Mouse (Mus musculus): ENCODE results near the gene Rnf8. TPM values are rescaled to one million over a fixed set of nuclear protein-coding genes. Genes with fewer than 3 reads are reported as not detected.
A peak's percentile ranks its signal among the peaks of the same experiment; 100 is the strongest.
"Not testable (repeated sequence)": the region's sequence is repeated elsewhere in the genome, so short reads cannot be mapped to it uniquely, and the experiment has no call there.

The Rnf8 gene
- polyA plus RNA-seq, 1 experiment from 2014 or later, result 77.1 TPM

DNA sequence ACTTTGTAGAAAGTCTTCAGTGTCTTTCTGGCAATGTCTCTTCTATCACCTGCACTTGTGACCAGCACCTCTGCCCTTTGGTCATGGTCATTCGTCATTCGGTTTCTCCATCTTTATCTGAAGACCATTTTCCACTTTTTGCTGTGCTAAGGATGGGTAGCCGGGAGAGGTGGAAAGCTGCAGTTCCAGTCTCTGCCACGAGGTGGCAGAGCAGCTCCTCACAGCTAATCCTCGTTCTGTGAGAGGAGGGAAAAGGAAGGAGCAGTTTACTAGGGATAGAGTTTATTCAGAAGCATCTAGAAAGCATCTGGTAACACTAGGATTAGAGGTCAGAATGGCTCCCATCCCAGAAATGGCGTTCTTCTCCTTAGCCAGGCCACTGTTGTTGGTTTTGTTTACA is 11.3 kb upstream of the Rnf8 start:
- no peak; the same call in 1 of the 2 replicates for ATAC-seq (replicated peaks; ENCODE audit: low FRiP score)
- 28% methylated on average over 6 of the region's 6 CpGs for WGBS
- DNase-seq (ENCODE audit: low spot score), result peak; percentile 68
- H3K4me1 ChIP-seq (replicated peaks; ENCODE audit: control insufficient read depth, insufficient read depth, low read length), result no peaks in the 10 kb centered on the region
- no peak overlapping the region for H3K4me2 ChIP-seq
- H3K36me3 ChIP-seq (ENCODE audit: control insufficient read depth, insufficient read depth, low read length), result peaks cover 15% of the 10 kb centered on the region; the same call in 1 of the 2 replicates
- no peaks in the 10 kb centered on the region for H3K27me3 ChIP-seq (replicated peaks; ENCODE audit: control insufficient read depth, insufficient read depth, low read length)
- H3K9me3 ChIP-seq (ENCODE audit: control insufficient read depth, low read length), result no peaks in the 10 kb centered on the region
- no peak overlapping the region for H3K27ac ChIP-seq (ENCODE audit: low read depth, low read length)
- no peak overlapping the region for H3K4me3 ChIP-seq (ENCODE audit: low read depth, low read length)
- no peak overlapping the region for H3K9ac ChIP-seq (ENCODE audit: low read depth, low read length)

DNA sequence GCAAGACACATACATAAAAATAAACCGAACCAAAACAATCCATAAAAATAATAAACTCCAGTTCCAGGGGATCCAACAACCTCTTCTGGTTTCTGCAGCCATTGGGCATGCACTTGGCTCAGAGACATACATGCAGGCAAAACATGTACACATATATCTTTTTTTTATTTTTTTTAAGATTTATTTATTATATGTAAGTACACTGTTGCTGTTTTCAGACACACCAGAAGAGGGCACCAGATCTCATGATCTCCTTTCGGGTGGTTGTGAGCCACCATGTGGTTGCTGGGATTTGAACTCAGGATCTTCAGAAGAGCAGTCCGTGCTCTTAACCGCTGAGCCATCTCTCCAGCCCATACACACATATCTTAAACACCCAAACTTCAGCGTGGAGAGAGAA is 1.1 kb upstream of the Rnf8 start:
- ATAC-seq (replicated peaks; ENCODE audit: low FRiP score); H3K27ac ChIP-seq (ENCODE audit: low read depth, low read length); H3K4me2 ChIP-seq; H3K27me3 ChIP-seq (replicated peaks; ENCODE audit: control insufficient read depth, insufficient read depth, low read length); H3K36me3 ChIP-seq (ENCODE audit: control insufficient read depth, insufficient read depth, low read length); H3K9me3 ChIP-seq (ENCODE audit: control insufficient read depth, low read length); DNase-seq (ENCODE audit: low spot score); H3K9ac ChIP-seq (ENCODE audit: low read depth, low read length); H3K4me3 ChIP-seq (ENCODE audit: low read depth, low read length): not testable (repeated sequence)
- whole genome bisulfite sequencing, result 70% methylated on average over 5 of the region's 5 CpGs
- peaks cover 19% of the 10 kb centered on the region for H3K4me1 ChIP-seq (replicated peaks; ENCODE audit: control insufficient read depth, insufficient read depth, low read length)

DNA sequence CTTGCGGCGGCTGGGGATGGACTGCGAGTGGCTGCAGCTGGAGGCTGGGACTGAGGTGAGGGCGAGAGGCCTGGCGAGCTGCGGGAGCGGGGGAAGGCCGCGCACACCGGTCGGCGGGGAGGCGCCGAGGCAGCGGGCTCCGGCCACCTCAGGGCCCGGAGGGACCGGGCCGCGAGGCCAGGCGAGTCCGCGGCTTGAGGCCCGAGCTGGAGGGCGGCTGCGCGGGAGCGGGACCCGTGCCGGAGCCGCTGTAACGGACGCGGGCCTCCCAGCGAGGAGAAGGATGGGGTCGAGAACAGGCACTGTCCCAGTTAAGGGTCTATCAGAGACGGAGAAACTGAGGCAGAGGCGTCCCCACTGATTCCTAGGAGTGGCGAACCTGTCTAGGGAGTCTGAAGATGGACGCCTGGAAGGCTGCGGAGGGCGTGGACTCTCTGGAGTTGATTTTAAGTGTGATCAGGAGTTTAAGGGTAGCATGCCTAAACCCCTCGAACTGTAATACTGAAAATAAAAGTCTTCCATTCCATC is 498 bp downstream of the Rnf8 start:
- Histone ChIP-seq H3K36me3 (ENCODE audit: control insufficient read depth, insufficient read depth, low read length) (peaks cover 10% of the 10 kb centered on the region; the same call in 1 of the 2 replicates), H3K4me1 (replicated peaks; ENCODE audit: control insufficient read depth, insufficient read depth, low read length) (peaks cover 19% of the 10 kb centered on the region), H3K4me3 (ENCODE audit: low read depth, low read length) (peak overlapping the region; percentile 97), H3K27me3 (replicated peaks; ENCODE audit: control insufficient read depth, insufficient read depth, low read length) (no peaks in the 10 kb centered on the region), H3K9me3 (ENCODE audit: control insufficient read depth, low read length) (no peaks in the 10 kb centered on the region), H3K4me2 (peak overlapping the region; percentile 74), H3K9ac (ENCODE audit: low read depth, low read length) (peak overlapping the region; percentile 99), H3K27ac (ENCODE audit: low read depth, low read length) (peak overlapping the region; percentile 96)
- ATAC-seq (replicated peaks; ENCODE audit: low FRiP score) (peak; percentile 24; the same call in 1 of the 2 replicates), DNase-seq (ENCODE audit: low spot score) (peak; percentile 42)
- 1% methylated on average over 42 of the region's 43 CpGs for WGBS

DNA sequence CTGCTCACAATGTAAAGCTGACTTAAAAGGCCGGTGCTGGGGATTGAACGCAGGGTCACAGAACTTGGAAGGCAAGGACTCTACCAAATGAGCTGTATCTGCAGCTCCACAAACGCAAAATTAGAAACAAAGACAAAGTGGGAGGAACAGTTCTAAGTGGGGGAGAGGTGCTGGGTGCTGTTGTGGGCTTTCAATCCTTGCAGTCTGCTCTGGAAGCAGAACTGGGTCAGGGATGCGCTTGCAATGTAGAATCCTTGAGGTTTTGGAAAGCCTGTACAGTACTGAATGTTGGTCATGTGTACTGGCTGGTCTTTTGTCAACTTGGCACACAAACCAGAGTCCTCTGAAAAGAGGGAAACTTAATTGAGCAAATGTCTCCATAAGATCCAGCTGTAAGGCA is 1.0 kb downstream of the Rnf8 start:
- H3K9ac ChIP-seq (ENCODE audit: low read depth, low read length), result peak overlapping the region; percentile 99
- H3K36me3 ChIP-seq (ENCODE audit: control insufficient read depth, insufficient read depth, low read length), result peaks cover 11% of the 10 kb centered on the region; the same call in 1 of the 2 replicates
- no peaks in the 10 kb centered on the region for H3K9me3 ChIP-seq (ENCODE audit: control insufficient read depth, low read length)
- peak overlapping the region; percentile 74 for H3K4me2 ChIP-seq
- 7% methylated on average over 4 of the region's 4 CpGs for WGBS
- H3K4me3 ChIP-seq (ENCODE audit: low read depth, low read length), result peak overlapping the region; percentile 97
- no peaks in the 10 kb centered on the region for H3K27me3 ChIP-seq (replicated peaks; ENCODE audit: control insufficient read depth, insufficient read depth, low read length)
- H3K27ac ChIP-seq (ENCODE audit: low read depth, low read length), result no peak overlapping the region
- H3K4me1 ChIP-seq (replicated peaks; ENCODE audit: control insufficient read depth, insufficient read depth, low read length), result peaks cover 19% of the 10 kb centered on the region
- no peak for ATAC-seq (replicated peaks; ENCODE audit: low FRiP score)
- no peak for DNase-seq (ENCODE audit: low spot score)

DNA sequence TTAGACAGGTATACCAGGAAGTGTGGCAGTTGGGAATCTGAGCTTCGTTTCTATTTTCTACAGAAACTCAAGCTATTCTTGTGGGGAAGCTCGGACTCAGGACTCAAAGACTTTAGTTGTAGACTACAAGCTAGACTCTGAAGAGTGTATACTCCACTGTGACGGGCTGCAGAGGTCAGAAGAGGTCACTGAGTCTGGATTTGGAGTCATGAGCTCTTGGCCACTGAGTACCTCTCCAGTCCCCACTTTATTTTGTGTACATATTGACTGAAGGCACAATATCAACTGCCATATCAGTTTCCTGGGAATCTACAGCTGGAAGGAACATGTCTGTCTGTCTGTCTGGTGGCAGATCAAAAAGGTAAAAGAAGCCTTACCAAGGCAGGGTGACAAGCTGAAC is 4.6 kb downstream of the Rnf8 start:
- Histone ChIP-seq H3K27me3 (replicated peaks; ENCODE audit: control insufficient read depth, insufficient read depth, low read length) (no peaks in the 10 kb centered on the region), H3K27ac (ENCODE audit: low read depth, low read length) (no peak overlapping the region), H3K9me3 (ENCODE audit: control insufficient read depth, low read length) (no peaks in the 10 kb centered on the region), H3K36me3 (ENCODE audit: control insufficient read depth, insufficient read depth, low read length) (peaks cover 30% of the 10 kb centered on the region), H3K4me3 (ENCODE audit: low read depth, low read length) (no peak overlapping the region), H3K9ac (ENCODE audit: low read depth, low read length) (no peak overlapping the region), H3K4me1 (replicated peaks; ENCODE audit: control insufficient read depth, insufficient read depth, low read length) (peaks cover 16% of the 10 kb centered on the region), H3K4me2 (no peak overlapping the region)
- ATAC-seq (replicated peaks; ENCODE audit: low FRiP score) (no peak), DNase-seq (ENCODE audit: low spot score) (no peak)
- WGBS, result 78% methylated on average over 3 of the region's 3 CpGs

DNA sequence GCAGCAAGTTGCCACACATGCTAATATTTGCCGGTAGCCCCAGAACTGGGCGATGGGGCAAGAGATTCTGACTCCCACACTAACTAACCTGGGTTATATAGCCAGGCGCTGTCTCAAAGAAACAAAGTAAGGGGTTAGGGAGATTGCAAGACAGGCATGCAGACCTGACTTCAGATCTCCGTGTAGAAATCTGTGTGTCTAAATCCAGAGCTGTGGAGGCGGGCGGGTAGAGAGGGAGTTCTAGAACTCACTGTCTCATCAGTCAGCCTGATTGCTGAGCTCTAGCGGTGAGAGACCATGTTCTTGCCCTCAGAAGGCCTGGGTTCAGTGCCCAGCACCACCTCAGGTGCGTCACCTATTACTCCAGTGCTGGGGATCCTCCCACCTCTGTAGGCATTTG is 8.9 kb downstream of the Rnf8 start:
- no peak overlapping the region for H3K4me2 ChIP-seq
- DNase-seq (ENCODE audit: low spot score) (no peak), ATAC-seq (replicated peaks; ENCODE audit: low FRiP score) (no peak)
- H3K9ac ChIP-seq (ENCODE audit: low read depth, low read length), result no peak overlapping the region
- no peaks in the 10 kb centered on the region for H3K27me3 ChIP-seq (replicated peaks; ENCODE audit: control insufficient read depth, insufficient read depth, low read length)
- H3K4me3 ChIP-seq (ENCODE audit: low read depth, low read length), result no peak overlapping the region
- H3K36me3 ChIP-seq (ENCODE audit: control insufficient read depth, insufficient read depth, low read length), result peaks cover 56% of the 10 kb centered on the region
- H3K27ac ChIP-seq (ENCODE audit: low read depth, low read length), result no peak overlapping the region
- 92% methylated on average over 8 of the region's 8 CpGs for WGBS
- H3K4me1 ChIP-seq (replicated peaks; ENCODE audit: control insufficient read depth, insufficient read depth, low read length), result no peaks in the 10 kb centered on the region
- H3K9me3 ChIP-seq (ENCODE audit: control insufficient read depth, low read length), result no peaks in the 10 kb centered on the region

DNA sequence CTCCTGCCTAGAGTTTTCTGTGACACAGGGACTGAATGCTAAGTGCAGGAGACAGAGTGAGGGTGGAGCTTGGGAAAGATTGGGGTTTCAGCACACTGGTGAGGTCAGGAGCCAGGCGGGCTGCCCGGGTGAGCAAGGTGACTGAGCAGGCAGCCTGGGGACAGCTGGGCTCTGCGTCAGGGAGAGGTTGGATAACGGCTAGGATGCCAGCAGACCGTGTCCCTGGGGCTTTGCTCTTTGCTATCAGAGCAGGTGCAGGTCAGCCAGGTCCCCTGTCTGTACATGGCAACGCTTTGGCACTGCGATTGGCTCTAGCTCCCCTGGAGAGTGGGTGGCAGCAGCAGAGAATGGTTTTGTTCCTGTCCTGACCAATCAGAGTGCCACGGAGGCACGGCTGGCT is 12.7 kb downstream of the Rnf8 start:
- no peak overlapping the region for H3K4me2 ChIP-seq
- H3K9ac ChIP-seq (ENCODE audit: low read depth, low read length), result no peak overlapping the region
- ATAC-seq (replicated peaks; ENCODE audit: low FRiP score) (no peak), DNase-seq (ENCODE audit: low spot score) (no peak)
- H3K4me1 ChIP-seq (replicated peaks; ENCODE audit: control insufficient read depth, insufficient read depth, low read length), result peaks cover 13% of the 10 kb centered on the region
- no peaks in the 10 kb centered on the region for H3K9me3 ChIP-seq (ENCODE audit: control insufficient read depth, low read length)
- 94% methylated on average over 9 of the region's 9 CpGs for WGBS
- no peak overlapping the region for H3K27ac ChIP-seq (ENCODE audit: low read depth, low read length)
- H3K27me3 ChIP-seq (replicated peaks; ENCODE audit: control insufficient read depth, insufficient read depth, low read length), result no peaks in the 10 kb centered on the region
- H3K4me3 ChIP-seq (ENCODE audit: low read depth, low read length), result no peak overlapping the region
- peaks cover 61% of the 10 kb centered on the region for H3K36me3 ChIP-seq (ENCODE audit: control insufficient read depth, insufficient read depth, low read length)

DNA sequence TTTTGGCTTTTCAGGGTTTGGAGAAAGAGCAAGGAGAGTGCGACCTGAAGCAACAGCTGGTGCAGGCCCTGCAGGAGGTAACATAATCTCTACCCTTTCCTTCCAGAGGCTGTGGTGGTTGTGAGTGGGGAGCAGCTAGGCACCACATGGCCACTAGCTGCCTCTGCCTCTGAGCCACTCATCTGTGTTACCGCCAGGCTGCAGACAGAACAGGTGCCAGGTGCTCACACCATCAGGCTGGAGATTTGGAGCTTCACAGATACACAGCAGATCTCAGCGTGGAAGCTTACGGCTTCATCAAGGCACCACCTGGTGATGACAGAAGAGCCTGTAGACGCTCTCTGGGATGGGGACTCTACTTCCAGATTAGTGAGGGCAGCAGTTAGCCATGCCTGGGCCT is 14.4 kb downstream of the Rnf8 start:
- Histone ChIP-seq H3K9ac (ENCODE audit: low read depth, low read length) (no peak overlapping the region), H3K27me3 (replicated peaks; ENCODE audit: control insufficient read depth, insufficient read depth, low read length) (no peaks in the 10 kb centered on the region), H3K4me1 (replicated peaks; ENCODE audit: control insufficient read depth, insufficient read depth, low read length) (peaks cover 13% of the 10 kb centered on the region), H3K4me3 (ENCODE audit: low read depth, low read length) (no peak overlapping the region), H3K27ac (ENCODE audit: low read depth, low read length) (no peak overlapping the region), H3K9me3 (ENCODE audit: control insufficient read depth, low read length) (no peaks in the 10 kb centered on the region), H3K36me3 (ENCODE audit: control insufficient read depth, insufficient read depth, low read length) (peaks cover 55% of the 10 kb centered on the region), H3K4me2 (no peak overlapping the region)
- DNase-seq (ENCODE audit: low spot score), result no peak
- 84% methylated on average over 5 of the region's 5 CpGs for WGBS
- ATAC-seq (replicated peaks; ENCODE audit: low FRiP score), result no peak

DNA sequence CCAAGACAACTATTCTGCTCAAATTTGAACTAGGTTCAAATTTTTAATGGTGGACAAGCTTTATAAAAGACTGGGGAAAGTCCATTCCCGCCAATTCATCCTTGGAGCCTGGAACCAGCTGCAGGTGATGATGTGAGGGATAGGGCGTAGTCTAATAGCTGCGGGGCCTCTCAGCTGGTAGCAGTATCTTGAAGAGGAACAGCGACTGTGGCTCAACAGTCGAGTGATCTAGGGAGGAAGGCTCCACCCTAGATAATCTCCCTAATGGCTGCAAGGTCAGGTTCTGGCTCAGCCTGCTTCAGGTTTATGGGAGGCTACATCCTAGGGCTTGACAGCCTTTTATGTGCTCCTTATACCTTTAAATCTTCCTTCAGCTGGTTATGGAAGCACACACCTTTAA is 15.0 kb downstream of the Rnf8 start:
- no peak for DNase-seq (ENCODE audit: low spot score)
- no peak overlapping the region for H3K4me2 ChIP-seq

More for the DNA sequence above, 15.0 kb downstream of the Rnf8 start:
- no peak overlapping the region; the same call in 1 of the 2 replicates for H3K27ac ChIP-seq (ENCODE audit: low read depth, low read length)
- peak; percentile 77 for ATAC-seq (replicated peaks; ENCODE audit: low FRiP score)
- H3K27me3 ChIP-seq (replicated peaks; ENCODE audit: control insufficient read depth, insufficient read depth, low read length), result no peaks in the 10 kb centered on the region
- no peak overlapping the region for H3K9ac ChIP-seq (ENCODE audit: low read depth, low read length)
- H3K9me3 ChIP-seq (ENCODE audit: control insufficient read depth, low read length), result no peaks in the 10 kb centered on the region
- 59% methylated on average over 5 of the region's 5 CpGs for WGBS
- peaks cover 53% of the 10 kb centered on the region for H3K36me3 ChIP-seq (ENCODE audit: control insufficient read depth, insufficient read depth, low read length)
- H3K4me1 ChIP-seq (replicated peaks; ENCODE audit: control insufficient read depth, insufficient read depth, low read length), result peaks cover 13% of the 10 kb centered on the region
- H3K4me3 ChIP-seq (ENCODE audit: low read depth, low read length), result no peak overlapping the region

Measured in liver, embryonic 11.5 days (tissue).